In genomic region chr19:36705286-36706146, GRCm38 (mm10) we compare ENCODE assay signal across 8 mouse cellular contexts. TPM values are rescaled to one million over a fixed set of nuclear protein-coding genes. Genes with fewer than 3 reads are reported as not detected.
DNase-seq lines count a peak whose midpoint lies in the region; ATAC-seq and TF ChIP-seq lines count a peak whose summit lies in the region.

No protein-coding gene starts in this region.

- no peaks in the 10 kb centered on the region for H3K36me3 ChIP-seq in embryonic facial prominence, embryonic 15.5 days
- 0 out of 2 replicates have a peak, but pooled peaks cover 2% of the 10 kb centered on the region for H3K36me3 ChIP-seq in hindbrain, embryonic 15.5 days

- H3K27ac ChIP-seq in left cerebral cortex, adult 2 months, result peak overlapping the region; percentile 41; the same call in 1 of the 2 replicates
- H3K27ac ChIP-seq in embryonic facial prominence, embryonic 15.5 days (replicated peaks), result peak overlapping the region; percentile 63; the same call in 1 of the 2 replicates
- H3K27ac ChIP-seq in hindbrain, embryonic 15.5 days (replicated peaks), result peak overlapping the region; percentile 65

- intact Hi-C loops in left cerebral cortex, adult 2 months (cut with DNase I), result no loop called here

- peak; percentile 29; the same call in 1 of the 2 replicates for ATAC-seq in embryonic facial prominence, embryonic 15.5 days (ENCODE audit: insufficient number of reproducible peaks, low FRiP score, low TSS enrichment, low read depth)
- peak; percentile 90 for ATAC-seq in hindbrain, embryonic 15.5 days (ENCODE audit: low FRiP score, low read depth)

- no peaks in the 10 kb centered on the region for H3K27me3 ChIP-seq in embryonic facial prominence, embryonic 15.5 days
- no peaks in the 10 kb centered on the region for H3K27me3 ChIP-seq in hindbrain, embryonic 15.5 days

- WGBS in embryonic facial prominence, embryonic 15.5 days, result 62% methylated on average over 17 of the region's 17 CpGs
- WGBS in hindbrain, embryonic 15.5 days, result 72% methylated on average over 17 of the region's 17 CpGs

- H3K4me2 ChIP-seq in embryonic facial prominence, embryonic 15.5 days (replicated peaks), result no peak overlapping the region
- H3K4me2 ChIP-seq in hindbrain, embryonic 15.5 days, result 0 out of 2 replicates have a peak overlapping the region, but pooled peaks have one; percentile 6

- no peak for DNase-seq in left cerebral cortex, adult 2 months (ENCODE audit: extremely low spot score in 1 of 2, low spot score in 2 of 2)
- DNase-seq in left cerebral cortex, adult 9 months (ENCODE audit: low spot score in 2 of 2), result no peak
- DNase-seq in lung, postnatal 4 days, result peak; percentile 62 to 68
- DNase-seq in cerebellum, adult 8-10 months, result no peak
- no peak for DNase-seq in left cerebral cortex, adult 18-20 months (ENCODE audit: low spot score in 2 of 2)
- no peak for DNase-seq in urinary bladder, postnatal 36 days (ENCODE audit: low spot score in 2 of 2)

- H3K4me3 ChIP-seq in left cerebral cortex, adult 2 months, result no peak overlapping the region; the same call in 1 of the 2 replicates
- no peak overlapping the region for H3K4me3 ChIP-seq in embryonic facial prominence, embryonic 15.5 days (replicated peaks)
- no peak overlapping the region for H3K4me3 ChIP-seq in hindbrain, embryonic 15.5 days

- H3K9me3 ChIP-seq in embryonic facial prominence, embryonic 15.5 days (replicated peaks), result no peaks in the 10 kb centered on the region
- H3K9me3 ChIP-seq in hindbrain, embryonic 15.5 days, result peaks cover 3% of the 10 kb centered on the region; the same call in 1 of the 2 replicates

- H3K4me1 ChIP-seq in embryonic facial prominence, embryonic 15.5 days, result peaks cover 18% of the 10 kb centered on the region
- peaks cover 10% of the 10 kb centered on the region for H3K4me1 ChIP-seq in hindbrain, embryonic 15.5 days (replicated peaks)

- no peak overlapping the region for H3K9ac ChIP-seq in embryonic facial prominence, embryonic 15.5 days
- H3K9ac ChIP-seq in hindbrain, embryonic 15.5 days, result no peak overlapping the region

- no peak for TF ChIP-seq CTCF in left cerebral cortex, adult 2 months (IDR thresholded peaks at IDR 0.05)

RNA-seq across cellular contexts. Expression of gene Ppp1r3c, which starts 30.9 kb away (rescaled TPM):
- 10 to 100 TPM; 48.4 to 58.1 TPM for total RNA-seq in left cerebral cortex, adult 2 months (2021)
- polyA plus RNA-seq in embryonic facial prominence, embryonic 15.5 days (2015; fragmentation: Nextera tagmentation; extraction: Ambion mirVana), result 16.6 TPM in 2 replicates
- 23.2 and 25.6 TPM in 2 replicates for polyA plus RNA-seq in hindbrain, embryonic 15.5 days (2015; fragmentation: Nextera tagmentation; extraction: Ambion mirVana)
- total RNA-seq in left cerebral cortex, adult 18-20 months (2021), result 10 to 100 TPM; 48.8 to 61.9 TPM

Comparison
In these comparisons a context has a peak if more than half of its experiments do, and no peak if none do; other contexts are left out.
1. DNase-seq: peak in lung, postnatal 4 days (2 of 2); none in left cerebral cortex, adult 2 months (0 of 2), left cerebral cortex, adult 9 months (0 of 2), cerebellum, adult 8-10 months (single experiment), left cerebral cortex, adult 18-20 months (0 of 2) and urinary bladder, postnatal 36 days (0 of 2).
2. Peak in every context shown above with its lines, with median percentiles within 50 percentile points of each other: H3K27ac ChIP-seq.